Mouse (Mus musculus) megakaryocyte progenitor cell, adult 5-6 weeks (primary cell): ENCODE measurements around the gene Fgb. TPM values are rescaled to one million over a fixed set of nuclear protein-coding genes. Genes with fewer than 3 reads are reported as not detected.

Experiments used
- ATAC-seq: replicated peaks from 2 replicates; pipeline ENCODE4 v1.8.0; 2016; ENCODE audit warnings: mild to moderate bottlenecking, moderate TSS enrichment, inconsistent platforms; ENCODE audit not compliant: poor library complexity
- total RNA-seq, 2 experiments: library from RNA; stranded (forward) in 1 of 2; stranded (reverse) in 1 of 2; fragments of 157-497, 149-512 nt in 1 of 2; fragments of 200-1000 nt in 1 of 2; gene quantifications; 2 replicates each; pipeline versions ENCODE4 v1.2.3 to v1.2.4; 2015 to 2017

The Fgb gene
- total RNA-seq, 2 experiments from 2014 or later, result not detected

- no peak for ATAC-seq
Observed at GRCm38 (mm10) chr3:83027546-83028251, 22.0 kb downstream of the Fgb start.

GRCm38 (mm10) chr3:83025475-83026301 lies 24.0 kb downstream of the Fgb start, which contains the start of gene Fga:
TSS of gene Fga (plus strand) at chr3:83026076.
- no peak for ATAC-seq

- no peak for ATAC-seq
Observed at GRCm38 (mm10) chr3:83025036-83025435, 24.6 kb downstream of the Fgb start.

- no peak for ATAC-seq
Observed at GRCm38 (mm10) chr3:83021176-83021575, 28.5 kb downstream of the Fgb start.

GRCm38 (mm10) chr3:83020387-83020786 lies 29.3 kb downstream of the Fgb start:
- no peak for ATAC-seq

GRCm38 (mm10) chr3:83016236-83016635 lies 33.4 kb downstream of the Fgb start:
- ATAC-seq, result no peak

- ATAC-seq, result no peak
Observed at GRCm38 (mm10) chr3:83013951-83014350, 35.7 kb downstream of the Fgb start.

- no peak for ATAC-seq
Observed at GRCm38 (mm10) chr3:83012636-83013035, 37.0 kb downstream of the Fgb start.

GRCm38 (mm10) chr3:83011565-83011964 lies 38.1 kb downstream of the Fgb start:
- no peak for ATAC-seq

GRCm38 (mm10) chr3:83011136-83011535 lies 38.5 kb downstream of the Fgb start:
- ATAC-seq, result no peak

GRCm38 (mm10) chr3:83010291-83010690 lies 39.4 kb downstream of the Fgb start:
- ATAC-seq, result no peak

GRCm38 (mm10) chr3:83007557-83007956 lies 42.1 kb downstream of the Fgb start, which contains the start of gene Fgg:
TSS of gene Fgg (plus strand) at chr3:83007724.
- no peak for ATAC-seq

- ATAC-seq, result no peak
Observed at GRCm38 (mm10) chr3:83004801-83005200, 44.9 kb downstream of the Fgb start.

GRCm38 (mm10) chr3:83003068-83003467 lies 46.6 kb downstream of the Fgb start:
- no peak for ATAC-seq

GRCm38 (mm10) chr3:83002191-83002590 lies 47.5 kb downstream of the Fgb start:
- ATAC-seq, result peak; percentile 83

GRCm38 (mm10) chr3:82999995-83000394 lies 49.7 kb downstream of the Fgb start:
- no peak for ATAC-seq

GRCm38 (mm10) chr3:82998772-82999463 lies 50.7 kb downstream of the Fgb start:
- peak; percentile 80 for ATAC-seq

- ATAC-seq, result no peak
Observed at GRCm38 (mm10) chr3:82996656-82997055, 53.0 kb downstream of the Fgb start.

GRCm38 (mm10) chr3:82995368-82995767 lies 54.3 kb downstream of the Fgb start:
- peak; percentile 77 for ATAC-seq

- no peak for ATAC-seq
Observed at GRCm38 (mm10) chr3:82992956-82993355, 56.7 kb downstream of the Fgb start.

- no peak for ATAC-seq
Observed at GRCm38 (mm10) chr3:82991963-82992362, 57.7 kb downstream of the Fgb start.
